Mouse (Mus musculus) mouse trophoblast stem cell (cell line): ENCODE results near the gene Dkk3.
"Not testable (repeated sequence)": the region's sequence is repeated elsewhere in the genome, so short reads cannot be mapped to it uniquely, and the experiment has no call there.

ENCODE experiments used
- in situ Hi-C, 2 experiments: fragments of 300-500 bp; cut with MseI, MboI; formaldehyde crosslinking; loops; 2 replicates in 1 of 2; 3 replicates in 1 of 2; pipeline ENCODE4 v1.15.1; 2025

The Dkk3 gene

DNA sequence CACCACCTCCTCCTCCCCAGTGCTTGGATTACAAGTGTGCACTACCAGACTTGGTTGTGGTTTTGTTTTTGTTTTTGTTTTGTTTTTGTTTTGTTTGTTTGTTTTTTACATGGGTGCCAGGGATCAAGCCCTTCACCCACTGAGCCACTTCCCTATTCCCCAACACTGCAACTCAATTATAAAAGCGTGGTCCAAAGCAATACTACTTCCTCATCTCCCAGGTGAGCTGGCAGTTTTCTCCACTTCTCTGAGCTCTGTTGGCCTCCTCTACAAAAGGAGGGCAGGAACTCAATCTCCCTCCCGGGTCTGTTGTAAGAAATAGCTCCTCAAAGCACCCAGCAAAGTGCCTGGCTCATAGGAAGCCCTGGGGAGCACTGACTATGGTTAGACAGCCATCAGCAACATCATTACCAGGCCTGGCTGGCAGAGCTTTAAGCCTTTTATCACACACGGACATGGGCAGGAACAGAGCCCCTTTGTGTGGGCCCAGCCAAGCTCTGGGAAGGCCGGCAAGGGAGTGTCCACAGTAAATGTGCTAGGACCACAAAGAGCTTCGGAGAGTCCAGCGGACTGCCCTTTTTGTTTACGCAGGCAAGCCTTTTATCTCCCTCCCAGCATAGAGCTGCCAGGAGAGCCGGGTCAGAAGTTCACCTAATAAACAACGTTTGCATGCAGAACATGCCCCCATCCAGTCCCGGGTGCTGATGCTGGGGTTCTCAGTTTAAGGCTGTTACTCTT, 11.3 kb upstream of the Dkk3 start:
- in situ Hi-C loops = no loop called here

DNA sequence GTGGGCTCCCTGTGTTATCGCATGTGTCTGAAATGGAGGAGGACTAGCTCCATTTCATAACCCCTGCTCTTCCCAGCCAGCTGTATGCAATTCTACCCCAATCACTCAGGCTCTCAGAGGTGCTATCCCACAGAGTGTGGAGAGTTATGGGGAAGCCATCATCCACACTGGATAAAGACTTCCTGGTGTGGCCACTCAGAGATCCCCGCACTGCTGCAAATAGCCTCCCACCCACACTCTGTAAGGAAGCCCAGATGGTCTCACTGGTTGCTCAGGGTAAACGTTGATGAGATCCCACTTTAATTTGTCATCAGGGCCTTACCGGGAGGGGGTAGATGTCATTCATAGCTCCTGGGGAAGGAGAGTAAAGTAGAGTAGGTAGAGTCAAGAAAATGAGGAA, 6.7 kb upstream of the Dkk3 start:
- in situ Hi-C loops = no loop called here

DNA sequence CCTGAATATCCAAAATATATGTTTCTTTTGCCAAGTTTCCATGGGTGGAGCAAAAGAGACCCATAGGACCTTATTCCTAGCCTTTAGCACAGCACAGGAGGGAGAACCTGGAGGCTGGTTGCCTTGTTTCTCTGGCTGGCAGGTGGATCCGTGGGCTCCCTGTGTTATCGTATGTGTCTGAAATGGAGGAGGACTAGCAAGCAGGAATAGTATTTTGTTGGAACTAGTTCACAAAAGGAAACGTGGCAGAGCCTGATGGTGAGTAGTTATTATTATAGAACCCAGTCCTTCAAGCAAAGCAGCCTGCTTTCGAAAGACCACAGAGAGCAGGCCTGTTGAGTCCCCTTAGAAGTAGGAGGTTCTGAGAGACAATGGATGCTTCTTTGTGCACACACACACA, 6.2 kb upstream of the Dkk3 start:
- in situ Hi-C loops = not testable (repeated sequence)

DNA sequence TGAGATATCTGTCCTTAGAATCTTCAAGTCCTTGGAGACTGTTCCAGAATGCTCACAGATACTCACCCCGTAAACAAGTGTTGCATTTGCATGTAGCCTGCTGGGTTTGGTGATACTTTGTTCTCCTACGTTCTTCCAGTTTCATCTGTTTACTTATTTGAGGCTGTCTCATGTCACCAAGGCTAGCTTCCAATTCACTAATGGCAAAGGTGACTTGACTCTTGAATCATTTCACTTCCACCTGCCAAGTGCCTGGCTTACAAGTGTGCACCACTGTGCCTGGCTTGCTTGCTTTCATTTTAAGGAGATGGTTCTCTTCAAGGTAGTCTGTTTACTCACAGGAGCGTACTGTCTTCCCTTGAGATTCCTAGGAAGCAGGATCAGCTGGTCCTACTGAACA, 5.6 kb upstream of the Dkk3 start:
- in situ Hi-C loops = no loop called here

DNA sequence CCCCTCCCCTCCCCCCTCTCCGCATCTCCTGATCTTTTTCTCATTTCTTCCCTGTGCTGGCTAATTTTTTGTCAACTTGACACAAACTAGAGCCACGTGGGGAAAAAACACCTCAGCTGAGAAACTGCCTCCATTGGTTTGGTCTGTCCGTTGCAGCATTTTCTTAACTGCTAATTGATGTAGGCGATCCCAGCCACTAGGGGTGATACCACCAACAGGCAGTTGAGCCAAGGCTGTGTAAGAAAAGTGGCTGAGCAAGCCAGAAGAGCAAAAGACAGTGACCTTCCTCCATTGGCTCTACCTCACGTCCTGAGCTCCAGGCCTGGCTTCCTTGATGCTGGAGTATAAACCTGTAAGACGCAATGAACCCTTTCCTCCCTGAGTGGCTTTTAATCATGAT, 978 bp upstream of the Dkk3 start:
- in situ Hi-C loops = no loop called here

DNA sequence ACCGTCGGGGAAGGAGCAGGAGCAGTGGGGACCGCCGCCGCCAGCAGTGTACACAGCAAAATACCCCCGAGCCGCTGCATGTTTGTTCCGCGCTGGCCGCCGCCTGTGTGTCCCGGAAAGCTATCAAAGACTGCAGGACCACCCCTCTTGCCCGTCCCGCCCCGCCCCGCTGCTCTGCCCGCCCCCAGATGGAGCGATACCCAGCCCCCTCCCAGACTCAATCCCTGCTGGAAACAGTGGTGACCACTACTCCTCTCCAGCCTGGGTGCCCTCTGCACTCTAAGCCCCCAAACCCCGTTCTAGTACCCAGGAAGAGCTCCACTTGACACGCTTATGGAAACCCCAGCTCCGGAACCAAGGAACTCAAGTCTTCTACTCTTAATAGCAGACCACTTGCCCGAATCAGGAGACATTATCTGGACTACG, 528 bp downstream of the Dkk3 start:
- in situ Hi-C loops = no loop called here

DNA sequence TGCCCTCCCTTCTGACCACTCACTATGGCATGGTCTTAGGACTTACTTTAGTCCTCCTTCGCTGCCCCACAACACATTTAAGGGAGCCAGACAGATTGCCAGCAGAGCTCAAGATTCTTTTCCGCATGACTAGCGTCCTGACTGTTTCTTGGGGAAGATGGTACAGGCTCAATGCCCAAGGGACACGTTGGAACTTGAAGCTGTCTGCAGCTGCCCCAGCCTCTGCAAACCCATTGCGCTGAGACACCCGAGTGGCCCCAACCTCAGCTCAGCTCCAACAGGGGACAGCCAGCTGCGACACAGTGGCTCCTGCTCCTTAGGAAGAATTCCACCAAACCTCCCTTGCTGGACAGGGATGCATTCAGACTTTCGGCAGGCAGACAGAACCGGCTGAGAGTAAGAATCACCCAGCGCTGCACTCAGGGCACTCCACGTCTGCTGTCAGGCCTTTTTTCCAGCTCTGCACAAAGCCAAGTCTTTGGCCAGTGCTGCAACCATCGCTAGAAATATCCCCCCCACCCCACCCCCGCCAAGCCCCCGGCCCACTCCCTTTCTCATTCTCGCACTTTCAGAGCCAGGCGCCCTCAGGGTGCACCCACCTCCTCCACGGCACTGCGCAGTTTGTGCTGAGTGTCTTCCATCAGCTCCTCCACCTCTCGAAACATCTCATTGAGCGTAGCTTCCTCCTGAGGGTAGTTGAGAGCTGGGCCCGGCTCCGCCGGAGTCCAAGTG, 1.1 kb downstream of the Dkk3 start:
- in situ Hi-C loops = no loop called here

DNA sequence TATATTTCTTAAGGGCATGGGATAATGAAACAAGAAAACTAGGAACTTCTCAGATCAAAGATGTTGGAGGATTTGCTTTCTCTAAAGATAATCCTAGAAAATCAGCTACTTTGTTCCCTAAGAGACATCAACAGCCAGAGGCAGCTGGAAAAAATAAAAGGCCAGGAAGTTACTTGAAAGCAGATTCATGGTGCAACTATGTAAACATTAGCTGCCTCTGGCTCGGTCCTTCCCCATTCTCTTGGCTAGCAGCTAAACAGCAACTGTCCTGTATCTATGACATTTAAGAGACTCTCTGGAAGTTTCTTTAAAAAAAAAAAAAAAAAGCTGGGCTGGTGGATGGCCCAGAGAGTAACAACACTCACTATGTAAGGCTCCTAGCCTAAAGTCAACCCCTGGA, 3.7 kb downstream of the Dkk3 start:
- in situ Hi-C loops = no loop called here

DNA sequence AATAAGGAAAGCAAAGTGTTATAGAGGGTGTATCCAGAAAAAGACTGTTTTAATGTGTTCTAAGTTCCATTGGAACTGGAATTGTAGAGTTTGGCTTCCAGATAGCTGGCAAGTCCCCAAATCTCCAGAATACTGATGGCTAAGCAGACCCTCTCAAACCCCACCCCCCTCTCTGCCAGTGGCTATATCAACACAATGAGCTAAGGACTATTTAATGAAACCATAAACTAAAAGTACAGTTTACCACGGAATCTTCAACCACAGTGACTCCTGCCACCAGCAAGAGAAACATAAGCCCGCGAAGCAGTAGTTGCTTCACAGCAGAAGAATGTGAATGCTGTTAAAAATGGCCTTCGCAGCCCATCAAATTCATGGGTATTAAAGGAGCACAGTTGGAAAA, 4.4 kb downstream of the Dkk3 start:
- in situ Hi-C loops = no loop called here

DNA sequence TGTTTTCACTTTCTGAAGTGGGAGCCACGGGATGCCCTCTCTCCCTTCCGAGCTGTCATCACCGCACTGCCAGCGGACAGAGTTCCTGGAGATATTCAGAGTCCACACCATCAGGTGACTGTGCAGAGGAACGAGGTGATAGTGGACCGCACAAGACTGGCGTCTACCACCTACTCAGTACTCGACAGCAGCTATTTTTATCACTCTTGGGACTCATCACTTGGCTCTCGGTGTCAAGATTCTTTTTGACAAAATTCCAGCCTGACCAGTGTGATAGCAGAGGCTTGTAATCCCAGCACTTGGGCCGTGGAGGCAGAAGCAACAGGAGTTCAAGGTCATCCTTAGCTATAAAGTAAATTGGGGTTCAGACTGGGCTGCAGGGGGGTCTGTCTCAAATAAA, 9.7 kb downstream of the Dkk3 start:
- in situ Hi-C loops = no loop called here

DNA sequence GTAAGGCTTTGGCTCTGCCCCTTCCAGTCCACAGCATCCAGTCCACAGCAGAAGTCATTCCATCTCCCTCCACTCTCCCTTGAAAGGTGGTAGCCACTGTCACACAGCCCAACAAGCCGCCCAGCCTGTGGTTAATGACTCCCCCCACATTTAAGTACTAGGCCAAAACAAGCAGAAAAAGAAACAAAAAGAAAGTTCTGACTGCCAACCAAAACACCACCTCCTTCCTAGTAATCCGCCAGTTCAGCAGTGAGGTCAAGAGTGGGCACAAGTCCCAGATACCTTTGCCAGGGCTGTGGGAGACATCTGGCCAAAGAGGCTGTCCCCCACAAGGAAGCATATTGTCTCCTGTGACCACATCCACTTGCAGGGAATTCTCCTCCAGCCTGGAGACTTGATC, 10.9 kb downstream of the Dkk3 start:
- in situ Hi-C loops = no loop called here

DNA sequence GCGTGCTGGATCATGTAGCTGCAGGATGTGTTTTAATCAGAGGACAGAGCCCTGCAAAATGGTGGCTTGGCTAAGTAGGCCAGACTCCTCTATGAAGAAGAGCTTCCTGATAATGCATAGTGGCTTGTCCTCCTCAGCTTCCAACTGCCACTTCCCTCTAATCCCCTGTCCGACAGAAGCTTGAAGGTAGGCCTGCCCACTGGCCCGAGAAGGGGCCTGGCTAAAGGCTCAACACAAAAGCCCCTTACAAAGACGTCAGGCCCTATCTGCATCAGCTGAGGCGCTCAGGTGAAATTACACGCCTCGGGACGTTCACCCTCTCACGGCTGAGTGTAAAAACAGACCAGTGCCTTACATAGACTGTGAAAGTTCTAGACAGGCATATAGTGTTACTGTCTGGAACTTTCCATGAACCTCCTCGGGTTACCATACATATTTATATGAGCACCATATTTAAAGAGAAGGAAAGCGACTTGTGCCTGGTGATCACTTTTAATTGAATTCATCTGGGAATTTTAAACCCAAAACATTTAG, 14.1 kb downstream of the Dkk3 start:
- in situ Hi-C loops = no loop called here

DNA sequence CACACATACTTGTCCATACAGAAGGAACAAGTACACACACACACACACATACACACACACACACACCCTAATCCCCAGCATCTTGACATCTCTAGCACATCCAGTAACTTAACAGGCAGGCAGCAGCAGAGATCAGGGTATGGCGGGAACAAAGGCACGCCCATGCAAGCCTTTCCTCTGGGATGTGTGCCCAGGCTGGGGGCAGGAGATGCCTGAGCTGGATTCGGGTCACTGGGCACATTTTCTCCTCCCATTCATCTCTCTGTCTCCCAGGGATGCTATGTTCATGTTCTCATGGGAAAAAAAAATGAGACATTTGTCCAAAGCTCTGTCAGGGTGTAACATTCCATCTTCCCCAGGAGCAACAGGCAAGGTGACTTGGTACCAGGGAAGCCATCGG, 14.9 kb downstream of the Dkk3 start:
- in situ Hi-C loops = no loop called here

DNA sequence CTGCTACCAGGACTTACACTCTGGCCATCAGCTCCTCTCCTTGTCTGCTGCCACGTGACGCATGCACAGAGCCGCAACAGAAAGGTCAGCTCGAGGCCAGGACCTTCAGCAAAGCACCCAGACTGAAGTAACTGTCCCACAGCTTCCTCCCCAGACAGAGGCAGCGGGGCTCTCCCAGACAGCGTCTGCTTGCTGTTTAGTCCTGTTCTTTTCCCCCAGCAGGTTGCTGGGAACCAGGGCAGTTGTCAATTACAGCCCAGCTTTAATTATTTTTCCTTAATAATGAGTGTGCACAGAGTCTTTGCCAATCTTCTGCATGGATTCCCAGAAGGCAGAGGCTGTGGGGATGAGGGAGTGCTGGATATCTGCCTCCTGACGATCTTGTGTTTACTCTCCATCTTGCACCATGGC, 15.8 kb downstream of the Dkk3 start:
- in situ Hi-C loops = no loop called here

DNA sequence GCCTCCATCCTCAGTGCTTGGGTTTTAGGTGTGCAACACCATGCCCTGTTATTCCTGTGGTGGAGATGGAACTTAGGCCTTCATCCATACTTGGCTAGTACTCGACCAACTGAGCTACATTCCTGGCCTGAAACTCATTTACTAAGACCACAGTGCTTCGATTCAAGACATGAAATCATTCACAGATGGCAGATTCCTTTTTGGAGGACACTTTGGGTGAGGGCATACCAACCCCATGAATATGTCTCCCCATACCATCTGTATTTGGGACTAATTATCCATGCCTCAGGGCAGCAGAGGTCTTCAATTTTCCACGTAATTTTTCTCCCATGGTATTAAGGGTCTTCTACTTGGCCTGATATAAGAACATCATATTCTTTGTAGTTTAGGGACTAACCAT, 16.2 kb downstream of the Dkk3 start:
- in situ Hi-C loops = no loop called here

DNA sequence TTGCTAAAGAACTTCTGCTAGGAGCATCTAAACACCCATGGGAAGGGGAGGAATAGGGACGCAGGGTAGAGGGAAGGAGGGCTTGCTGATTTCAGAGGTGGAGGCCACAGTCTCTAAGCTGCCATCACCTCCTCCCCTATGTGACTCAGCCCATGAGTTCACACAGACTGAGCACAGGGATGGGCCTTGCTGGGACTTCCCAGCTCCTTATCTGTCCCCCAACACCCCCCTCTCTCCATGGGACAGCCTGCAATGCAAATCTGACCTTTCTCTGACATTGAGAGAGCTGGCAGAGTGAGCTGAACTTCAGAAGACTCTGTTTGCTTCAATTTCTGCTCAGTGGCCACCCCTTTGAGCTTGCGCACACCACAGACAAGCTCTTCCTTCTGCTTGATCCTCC, 18.1 kb downstream of the Dkk3 start:
- in situ Hi-C loops = no loop called here

DNA sequence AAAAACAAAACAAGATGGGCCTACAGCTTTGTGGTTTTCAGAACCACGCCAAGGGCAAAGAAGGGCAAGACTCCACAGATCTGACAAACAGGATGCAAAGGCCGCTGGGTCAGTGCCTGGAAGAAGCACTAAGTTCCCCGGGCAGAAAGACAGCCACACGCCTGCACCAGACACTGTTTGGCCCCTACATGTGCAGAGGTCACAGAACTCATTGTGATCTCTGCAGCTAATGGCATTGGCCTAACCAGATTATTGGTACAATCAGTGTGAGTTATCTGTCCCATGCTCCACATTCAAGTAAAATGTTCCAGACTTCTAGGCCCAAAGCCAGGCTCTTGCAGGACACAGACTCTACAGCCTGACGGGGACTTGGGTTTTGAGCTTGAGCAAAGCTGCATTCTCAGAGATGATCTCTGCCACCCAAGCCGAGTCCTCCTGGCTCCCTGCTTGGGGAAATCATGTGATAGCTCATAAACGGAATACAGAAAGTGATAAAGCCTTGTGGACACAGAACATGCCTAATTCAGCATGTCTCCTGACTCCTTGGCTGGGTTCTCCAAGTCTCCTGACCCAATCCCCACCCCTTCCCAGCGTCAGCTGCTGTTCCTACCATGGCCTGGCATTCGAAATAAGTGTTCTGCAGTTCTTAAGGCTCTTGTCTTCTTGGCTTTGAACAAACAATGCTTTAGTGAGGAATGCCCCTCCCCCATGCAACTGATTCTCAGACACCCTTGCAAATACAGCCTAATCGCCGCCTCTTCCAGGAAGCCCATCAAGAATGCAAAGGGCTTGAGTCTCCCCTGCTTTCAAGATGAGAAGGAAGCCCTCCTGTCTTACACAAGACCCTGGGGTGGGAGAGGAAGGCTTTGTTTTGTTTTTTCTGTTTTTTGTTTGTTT, 20.1 kb downstream of the Dkk3 start:
- in situ Hi-C loops = no loop called here

DNA sequence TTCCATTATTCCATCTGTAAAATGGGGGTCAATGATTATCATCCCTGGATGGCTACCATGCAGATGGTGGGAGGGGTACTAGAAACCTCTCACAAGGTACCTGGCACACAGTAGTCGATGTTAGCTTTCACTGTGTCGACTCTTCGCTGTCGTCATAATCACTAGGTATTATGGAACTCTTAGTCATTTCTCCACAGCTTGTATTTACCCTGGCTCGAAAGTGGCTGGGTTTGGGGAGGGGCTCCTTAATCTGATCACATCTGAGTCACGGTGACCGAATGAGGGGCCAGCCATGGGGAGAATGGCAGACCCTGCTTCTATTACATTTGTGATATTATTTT, 20.7 kb downstream of the Dkk3 start:
- in situ Hi-C loops = no loop called here

DNA sequence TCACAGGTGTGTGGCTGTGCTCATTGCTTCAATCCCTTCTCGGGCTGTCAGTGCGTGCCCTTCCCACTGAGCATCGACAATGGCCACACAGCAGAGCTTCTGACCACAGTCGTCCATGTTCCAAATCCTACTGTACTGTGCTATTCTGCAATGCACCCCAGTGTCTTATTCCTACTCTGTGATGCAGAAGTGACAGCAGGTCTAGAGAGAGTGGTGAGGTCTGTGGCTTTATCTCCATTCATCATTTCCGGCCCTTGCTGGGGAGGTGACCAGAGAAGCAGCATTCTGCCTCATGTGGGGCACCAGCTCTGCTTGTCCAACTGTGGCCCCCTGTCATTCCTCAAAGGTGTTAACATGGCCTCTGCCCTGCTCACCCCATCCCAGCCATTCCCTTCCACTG, 22.3 kb downstream of the Dkk3 start:
- in situ Hi-C loops = no loop called here

DNA sequence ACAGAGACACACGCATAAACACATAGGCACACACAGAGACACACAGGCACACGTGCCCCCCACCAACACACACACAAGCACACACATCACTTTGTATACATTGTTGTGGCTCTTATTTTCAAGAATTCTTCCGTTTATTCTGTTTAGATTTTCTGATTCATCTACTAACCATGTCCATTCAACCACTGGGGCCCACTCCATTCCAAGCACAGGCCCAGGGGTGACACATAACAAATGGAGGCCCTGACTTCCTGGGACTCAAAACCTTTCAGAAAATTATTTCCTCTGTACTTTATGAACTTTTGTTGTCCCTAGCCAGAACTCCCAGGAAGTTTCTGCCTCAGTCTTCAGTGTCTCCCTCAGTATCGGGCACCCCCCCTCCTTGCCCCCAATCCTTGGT, 23.7 kb downstream of the Dkk3 start:
- in situ Hi-C loops = no loop called here

DNA sequence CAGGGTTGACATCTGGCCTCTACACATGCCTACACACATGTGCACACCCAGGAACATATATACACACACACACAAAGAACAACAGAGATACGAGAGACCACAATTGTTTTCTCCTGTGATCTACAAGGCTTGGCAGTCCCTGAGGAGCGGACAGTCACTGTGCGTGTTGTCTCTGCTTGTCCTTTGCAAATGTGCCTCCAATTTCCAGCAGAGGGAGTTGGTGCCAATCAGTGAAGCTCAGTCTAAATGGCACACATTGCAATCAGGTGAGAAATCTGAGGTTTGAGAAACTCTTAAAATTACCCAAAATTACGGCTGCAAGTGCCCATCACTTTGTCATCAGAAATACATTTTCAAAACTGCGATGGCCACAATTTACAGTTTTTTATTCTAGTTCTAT, 25.6 kb downstream of the Dkk3 start:
- in situ Hi-C loops = no loop called here

DNA sequence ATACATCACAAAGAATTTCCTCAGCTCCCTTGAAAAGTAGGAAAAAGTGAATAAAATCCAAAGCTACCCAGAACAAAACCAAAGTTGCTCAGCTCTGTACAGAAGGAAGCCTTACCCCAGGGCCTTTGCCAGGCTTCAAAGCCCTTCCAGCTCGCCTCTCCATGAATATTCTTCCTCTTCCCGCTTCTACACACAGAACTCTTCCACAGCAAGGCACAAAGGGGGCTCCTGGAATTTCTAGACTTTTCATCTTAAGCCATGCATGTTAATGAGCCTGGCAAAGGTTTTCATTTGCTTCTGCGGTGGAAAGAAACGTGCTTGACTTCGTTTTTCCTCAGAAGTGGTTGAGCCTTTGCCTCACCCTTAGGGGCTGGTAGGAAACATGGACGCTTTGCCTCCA, 26.9 kb downstream of the Dkk3 start:
- in situ Hi-C loops = no loop called here
